Mouse (Mus musculus): ENCODE data around the gene Chrna9.

DNA sequence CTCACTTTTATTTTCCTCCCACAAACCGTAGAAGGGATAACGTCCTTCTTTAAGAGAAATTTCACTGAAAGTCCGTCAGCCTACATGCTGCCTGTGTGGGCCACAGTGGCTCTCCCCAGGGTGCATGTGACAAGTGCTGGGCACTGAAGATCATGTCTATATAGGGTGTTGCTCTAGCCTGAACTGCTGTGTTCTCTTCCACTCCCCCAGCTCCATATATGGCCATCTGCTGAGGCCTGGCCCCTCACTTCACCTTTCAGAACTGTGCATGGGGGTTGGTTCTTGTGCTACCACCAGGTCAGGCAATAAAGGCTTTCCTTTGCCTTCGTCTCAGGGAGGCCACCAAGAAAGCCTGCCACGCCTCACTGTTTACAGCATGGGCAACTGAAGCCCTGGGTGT, 45.7 kb upstream of the Chrna9 start:
- TF ChIP-seq CTCF (IDR thresholded peaks at IDR 0.05; ENCODE audit: low read depth) (no peak), EP300 (IDR thresholded peaks at IDR 0.05; ENCODE audit: low read depth) (no peak)
